Mouse (Mus musculus) ES-Bruce4 (cell line): Measurements from ENCODE around the gene Slc22a23. TPM values are rescaled to one million over a fixed set of nuclear protein-coding genes. Genes with fewer than 3 reads are reported as not detected.

Experiments used
- H3K27ac ChIP-seq: 2 replicates; pipeline ENCODE4 v1.5.1; 2012; ENCODE audit warnings: low read length, inconsistent platforms; ENCODE audit not compliant: insufficient read depth
- H3K27me3 ChIP-seq: 2 replicates; pipeline ENCODE4 v1.6.1; 2012; ENCODE audit warnings: mild to moderate bottlenecking, low read length, inconsistent platforms; ENCODE audit not compliant: control insufficient read depth, poor library complexity, insufficient read depth, severe bottlenecking
- H3K36me3 ChIP-seq: 2 replicates; pipeline ENCODE4 v1.6.1; 2012; ENCODE audit warnings: inconsistent platforms, mild to moderate bottlenecking, low read length, moderate library complexity; ENCODE audit not compliant: control insufficient read depth, poor library complexity, insufficient read depth, severe bottlenecking
- H3K4me1 ChIP-seq: one replicate; pipeline ENCODE4 v1.8.1; 2011; ENCODE audit warnings: low read length; ENCODE audit not compliant: control insufficient read depth, insufficient read depth
- H3K4me3 ChIP-seq: 2 replicates; pipeline ENCODE4 v1.5.1; 2011; ENCODE audit warnings: low read depth, mild to moderate bottlenecking, low read length
- H3K9ac ChIP-seq: 2 replicates; pipeline ENCODE4 v1.6.1; 2012; ENCODE audit warnings: low read depth, mild to moderate bottlenecking, inconsistent platforms; ENCODE audit not compliant: poor library complexity, severe bottlenecking
- H3K9me3 ChIP-seq: replicated peaks from 2 replicates; pipeline ENCODE4 v1.6.1; 2012; ENCODE audit warnings: mild to moderate bottlenecking, low read length, inconsistent platforms; ENCODE audit not compliant: control insufficient read depth, poor library complexity, insufficient read depth, severe bottlenecking
- CTCF ChIP-seq: IDR thresholded peaks from one replicate; pipeline ENCODE4 v1.8.1; 2011; ENCODE audit warnings: low read depth, low read length
- EP300 ChIP-seq: IDR thresholded peaks from 2 replicates; pipeline ENCODE4 v1.6.1; 2011; ENCODE audit warnings: low read depth, low read length; ENCODE audit not compliant: insufficient read depth
- POLR2A ChIP-seq: IDR thresholded peaks from one replicate; pipeline ENCODE4 v1.8.1; 2011; ENCODE audit warnings: low read length; ENCODE audit not compliant: insufficient read depth
- polyA plus RNA-seq: library from polyadenylated mRNA; stranded (reverse); fragments of >200 nt; gene quantifications from 2 replicates; pipeline ENCODE4 v1.2.4, GENCODE M21; 2011; ENCODE audit warnings: low read depth; ENCODE audit not compliant: missing spikeins, insufficient read depth, insufficient read length

The Slc22a23 gene
- polyA plus RNA-seq, 1 experiment, result 18.4 TPM

DNA sequence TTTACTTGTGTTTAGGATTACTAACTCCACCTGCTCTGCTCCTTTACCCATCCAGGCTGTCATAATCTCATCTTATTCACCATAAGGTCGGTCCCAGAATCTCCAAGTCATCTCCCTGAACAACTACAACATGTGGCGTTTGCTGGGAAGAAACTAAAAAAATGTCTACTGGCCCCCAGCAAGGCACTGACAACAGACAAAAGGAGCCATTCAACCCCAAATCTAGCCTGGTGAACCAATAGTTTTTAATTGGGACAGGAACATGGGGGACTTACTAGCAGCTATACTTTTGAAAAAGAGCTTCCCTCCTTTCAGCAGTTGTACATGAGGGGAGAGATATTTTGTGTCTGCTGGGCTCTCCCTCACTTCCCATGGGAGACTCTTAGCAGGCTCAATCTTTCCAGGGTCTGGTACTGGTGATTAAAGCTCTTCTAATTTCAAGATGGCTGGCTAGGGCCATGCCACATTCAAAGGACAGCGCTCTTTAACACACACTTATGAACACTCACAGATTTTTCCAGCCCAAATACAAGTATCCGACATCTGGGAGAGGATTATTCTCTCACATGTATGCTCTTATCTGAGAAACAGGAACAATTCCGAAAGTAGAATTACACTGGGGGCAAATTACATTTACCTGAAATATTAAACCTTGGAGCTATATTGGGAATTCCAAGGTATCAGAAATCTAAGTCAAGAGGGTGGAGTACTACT is 195.4 kb downstream of the Slc22a23 start:
- Histone ChIP-seq H3K9ac (peak overlapping the region; percentile 65), H3K4me1 (peaks cover 10% of the 10 kb centered on the region)
- no peak for TF ChIP-seq CTCF
- TF ChIP-seq POLR2A, result no peak

DNA sequence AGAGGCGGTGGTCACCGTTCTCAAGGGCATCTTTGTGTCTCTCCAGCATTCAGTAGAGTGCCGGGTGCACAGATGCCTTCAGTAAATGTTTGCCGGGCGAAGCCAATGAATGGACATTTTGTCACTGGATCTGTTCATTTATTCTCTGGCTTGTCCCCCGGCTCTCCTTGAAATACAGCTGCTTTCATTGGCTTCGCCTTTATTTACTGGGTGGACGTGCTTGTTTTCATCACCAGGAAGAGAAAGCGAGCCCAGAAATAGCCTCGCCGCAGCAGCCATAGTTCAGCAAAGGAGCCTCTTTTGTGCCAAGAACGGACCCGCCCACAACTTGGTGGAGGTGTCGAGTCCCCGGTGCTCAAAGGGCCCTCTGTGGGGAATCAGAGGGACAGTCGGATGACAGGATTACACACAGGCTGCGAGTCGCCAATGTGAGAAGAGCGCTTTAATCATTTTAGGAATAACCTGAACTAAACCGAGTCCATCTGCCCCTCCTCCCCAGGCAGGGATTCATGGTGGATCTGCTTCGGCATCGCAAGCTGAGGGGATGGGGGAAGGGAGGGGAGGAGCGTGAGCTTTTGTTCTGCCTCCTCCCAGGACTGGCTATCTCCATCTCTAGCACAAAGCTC is 196.1 kb downstream of the Slc22a23 start:
- H3K9ac ChIP-seq, result peak overlapping the region; percentile 65
- H3K27me3 ChIP-seq, result no peaks in the 10 kb centered on the region
- TF ChIP-seq CTCF (no peak), EP300 (peak; percentile 65; the same call in 1 of the 2 replicates)
- H3K4me1 ChIP-seq, result peaks cover 10% of the 10 kb centered on the region
- H3K36me3 ChIP-seq, result no peaks in the 10 kb centered on the region
- H3K9me3 ChIP-seq, result no peaks in the 10 kb centered on the region
- peak overlapping the region; percentile 77 for H3K4me3 ChIP-seq
- H3K27ac ChIP-seq, result peak overlapping the region; percentile 64

More for the DNA sequence above, 195.4 kb downstream of the Slc22a23 start:
- Histone ChIP-seq H3K4me3 (no peak overlapping the region; the same call in 1 of the 2 replicates), H3K9me3 (no peaks in the 10 kb centered on the region), H3K27ac (peak overlapping the region; percentile 64), H3K36me3 (no peaks in the 10 kb centered on the region), H3K27me3 (no peaks in the 10 kb centered on the region)

DNA sequence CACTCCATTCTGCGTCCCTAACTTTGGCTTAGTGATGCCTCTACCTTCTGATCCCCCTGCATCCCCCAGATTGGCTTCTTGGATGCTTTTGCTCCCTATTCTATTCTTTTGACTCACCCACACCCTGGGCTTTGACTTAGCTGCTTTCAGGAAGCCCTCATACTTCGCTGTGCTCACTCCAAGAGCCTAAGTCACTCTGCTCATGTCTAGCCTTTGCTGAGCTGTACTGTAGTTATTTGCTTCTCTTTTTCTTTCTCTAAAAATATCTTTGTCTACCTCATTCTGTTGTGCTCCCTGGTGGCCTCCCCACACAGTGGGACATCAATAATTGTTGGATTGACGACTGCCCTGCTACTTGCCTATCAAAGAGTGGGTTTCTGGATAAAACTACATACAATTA is 196.8 kb downstream of the Slc22a23 start:
- H3K9me3 ChIP-seq, result no peaks in the 10 kb centered on the region
- H3K27me3 ChIP-seq, result no peaks in the 10 kb centered on the region
- no peak for TF ChIP-seq POLR2A
- no peak for TF ChIP-seq EP300
- no peak for TF ChIP-seq CTCF
- peaks cover 5% of the 10 kb centered on the region for H3K4me1 ChIP-seq
- H3K36me3 ChIP-seq, result no peaks in the 10 kb centered on the region
- H3K4me3 ChIP-seq, result no peak overlapping the region
- peak overlapping the region; percentile 64; the same call in 1 of the 2 replicates for H3K27ac ChIP-seq
- H3K9ac ChIP-seq, result no peak overlapping the region; the same call in 1 of the 2 replicates

DNA sequence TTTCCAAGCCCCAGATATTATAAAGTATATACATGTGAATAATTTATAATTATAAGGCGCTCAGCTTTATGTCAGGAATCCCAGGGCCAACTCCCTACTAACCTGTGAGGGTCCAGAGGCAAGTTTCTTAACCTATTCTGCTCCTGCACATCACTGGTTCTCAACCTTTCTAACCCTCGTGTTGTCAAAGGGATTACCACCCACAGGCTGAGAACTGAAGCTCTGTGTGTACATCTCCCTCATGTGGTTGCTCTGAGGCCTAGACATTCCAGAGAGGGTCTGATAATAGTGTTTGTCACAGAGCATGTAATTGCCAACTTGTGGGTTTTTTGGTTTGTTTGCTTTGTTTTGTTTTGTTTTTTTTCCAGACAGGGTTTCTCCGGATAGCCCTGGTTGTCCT is 198.1 kb downstream of the Slc22a23 start:
- H3K27me3 ChIP-seq, result no peaks in the 10 kb centered on the region; the same call in 1 of the 2 replicates
- no peak overlapping the region for H3K4me3 ChIP-seq
- H3K36me3 ChIP-seq, result no peaks in the 10 kb centered on the region
- no peak overlapping the region for H3K9ac ChIP-seq
- H3K9me3 ChIP-seq, result no peaks in the 10 kb centered on the region
- TF ChIP-seq EP300, result no peak
- no peak for TF ChIP-seq CTCF
- no peak for TF ChIP-seq POLR2A
- peaks cover 3% of the 10 kb centered on the region for H3K4me1 ChIP-seq
- no peak overlapping the region for H3K27ac ChIP-seq

DNA sequence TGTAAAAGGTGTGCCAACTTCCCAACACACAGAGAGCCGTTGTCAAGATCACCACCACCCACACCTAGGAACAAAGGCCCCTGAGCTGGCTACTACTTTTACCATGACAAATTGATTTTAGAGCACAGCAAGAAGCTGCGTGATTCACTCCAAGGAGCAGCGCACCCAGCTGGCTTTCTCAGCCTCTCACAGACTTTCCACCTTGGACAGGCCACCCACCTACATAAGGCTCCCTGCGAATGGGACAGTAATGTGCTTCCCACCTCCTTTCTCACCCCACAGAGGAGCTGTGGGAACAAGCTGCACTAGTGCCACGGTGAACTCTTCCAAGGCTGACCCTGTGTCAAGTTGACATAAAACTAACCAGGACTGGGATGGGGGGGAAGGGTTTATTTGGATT is 201.6 kb downstream of the Slc22a23 start:
- no peaks in the 10 kb centered on the region; the same call in 1 of the 2 replicates for H3K27me3 ChIP-seq
- no peak overlapping the region for H3K9ac ChIP-seq
- H3K9me3 ChIP-seq, result no peaks in the 10 kb centered on the region
- no peak overlapping the region for H3K27ac ChIP-seq
- H3K4me3 ChIP-seq, result no peak overlapping the region
- H3K36me3 ChIP-seq, result no peaks in the 10 kb centered on the region
- no peak for TF ChIP-seq EP300
- TF ChIP-seq POLR2A, result no peak
- TF ChIP-seq CTCF, result no peak
- peaks cover 3% of the 10 kb centered on the region for H3K4me1 ChIP-seq

DNA sequence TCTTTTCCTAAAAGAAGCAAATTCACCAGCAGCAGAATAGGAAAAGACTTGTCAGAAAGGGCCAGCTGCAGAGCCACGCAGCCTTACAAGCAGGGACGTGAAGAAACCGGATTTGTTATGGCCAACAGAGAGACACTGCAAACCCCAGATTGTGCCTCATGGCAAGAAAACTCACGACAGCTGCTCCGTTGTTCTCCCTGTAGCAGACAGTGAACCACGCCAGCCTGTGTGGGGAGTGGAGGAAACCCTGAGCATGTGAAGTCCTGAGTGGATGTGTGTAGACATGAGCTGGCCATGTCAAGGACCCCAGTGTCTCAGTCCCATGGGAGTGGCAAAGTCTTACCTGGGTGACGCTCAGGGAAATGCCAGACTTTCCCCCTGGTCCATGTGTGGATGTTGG is 208.4 kb downstream of the Slc22a23 start:
- Histone ChIP-seq H3K9me3 (no peaks in the 10 kb centered on the region), H3K4me3 (no peak overlapping the region), H3K27me3 (no peaks in the 10 kb centered on the region), H3K36me3 (no peaks in the 10 kb centered on the region), H3K9ac (no peak overlapping the region), H3K4me1 (no peaks in the 10 kb centered on the region), H3K27ac (no peak overlapping the region)
- no peak for TF ChIP-seq EP300
- no peak for TF ChIP-seq CTCF
- TF ChIP-seq POLR2A, result no peak
